8 mouse cellular contexts compared by ENCODE assay signal in genomic region chrX:143996716-143997115, GRCm38 (mm10).
DNase-seq lines count a peak whose midpoint lies in the region; ATAC-seq and TF ChIP-seq lines count a peak whose summit lies in the region.

No protein-coding gene starts in this region.

- H3K9me3 ChIP-seq in forebrain, embryonic 10.5 days: no peaks in the 10 kb centered on the region
- no peaks in the 10 kb centered on the region for H3K9me3 ChIP-seq in hindbrain, embryonic 12.5 days (replicated peaks)
- no peaks in the 10 kb centered on the region for H3K9me3 ChIP-seq in neural tube, embryonic 13.5 days

- no peak overlapping the region for H3K4me3 ChIP-seq in forebrain, embryonic 10.5 days
- no peak overlapping the region for H3K4me3 ChIP-seq in hindbrain, embryonic 12.5 days
- H3K4me3 ChIP-seq in neural tube, embryonic 13.5 days: no peak overlapping the region

- H3K27ac ChIP-seq in forebrain, embryonic 10.5 days: no peak overlapping the region
- H3K27ac ChIP-seq in hindbrain, embryonic 12.5 days: no peak overlapping the region
- H3K27ac ChIP-seq in neural tube, embryonic 13.5 days (replicated peaks): no peak overlapping the region

- TF ChIP-seq CTCF in Patski (IDR thresholded peaks at IDR 0.05): peak; percentile 46

- no peaks in the 10 kb centered on the region for H3K36me3 ChIP-seq in forebrain, embryonic 10.5 days (replicated peaks)
- H3K36me3 ChIP-seq in hindbrain, embryonic 12.5 days: no peaks in the 10 kb centered on the region
- H3K36me3 ChIP-seq in neural tube, embryonic 13.5 days: no peaks in the 10 kb centered on the region

- in situ Hi-C loops in Patski (cut with MboI; ENCODE audit: low pct_unique_long_range_greater_than_20kb): loop anchor here (5.0 to 25.0 kb wide), 2 partner anchors 254 to 534 kb away; no protein-coding TSS in a partner anchor

- H3K9ac ChIP-seq in hindbrain, embryonic 12.5 days: no peak overlapping the region
- H3K9ac ChIP-seq in neural tube, embryonic 13.5 days: no peak overlapping the region

- peak; percentile 20 for DNase-seq in adrenal gland, postnatal 14 days
- no peak for DNase-seq in adrenal gland, postnatal 25 days
- DNase-seq in Patski (ENCODE audit: low read depth, low spot score): no peak
- DNase-seq in forebrain, embryonic 10.5 days (ENCODE audit: extremely low spot score, low spot score): peak; percentile 15
- peak; percentile 6 to 51 for DNase-seq in layer of hippocampus, postnatal 25 days (ENCODE audit: extremely low spot score in 1 of 2, low spot score in 1 of 2)
- no peak for DNase-seq in urinary bladder, postnatal 10 days (ENCODE audit: low spot score)

- H3K4me2 ChIP-seq in hindbrain, embryonic 12.5 days (replicated peaks): 0 out of 2 replicates have a peak overlapping the region, but pooled peaks have one; percentile 26
- peak overlapping the region; percentile 24; the same call in 1 of the 2 replicates for H3K4me2 ChIP-seq in neural tube, embryonic 13.5 days

- no peak for ATAC-seq in Patski
- no peak for ATAC-seq in hindbrain, embryonic 12.5 days (ENCODE audit: low FRiP score)
- ATAC-seq in neural tube, embryonic 13.5 days (ENCODE audit: low read depth): no peak

- 38% methylated on average over 4 of the region's 4 CpGs for WGBS in forebrain, embryonic 10.5 days
- 25% methylated on average over 4 of the region's 4 CpGs for WGBS in hindbrain, embryonic 12.5 days
- 37% methylated on average over 4 of the region's 4 CpGs for WGBS in neural tube, embryonic 13.5 days

- POLR2A ChIA-PET in Patski (lab: Charles Lee): interaction anchor here (0.7 kb wide), 1 partner anchor 241 kb away, joined by 3 read pairs; no protein-coding TSS in a partner anchor

- H3K4me1 ChIP-seq in forebrain, embryonic 10.5 days: no peaks in the 10 kb centered on the region
- no peaks in the 10 kb centered on the region for H3K4me1 ChIP-seq in hindbrain, embryonic 12.5 days
- H3K4me1 ChIP-seq in neural tube, embryonic 13.5 days (replicated peaks): no peaks in the 10 kb centered on the region

- H3K27me3 ChIP-seq in Patski: peaks cover 10% of the 10 kb centered on the region
- peaks cover 12% of the 10 kb centered on the region; the same call in 1 of the 2 replicates for H3K27me3 ChIP-seq in forebrain, embryonic 10.5 days (ENCODE audit: poor library complexity, severe bottlenecking)
- no peaks in the 10 kb centered on the region for H3K27me3 ChIP-seq in hindbrain, embryonic 12.5 days
- H3K27me3 ChIP-seq in neural tube, embryonic 13.5 days: no peaks in the 10 kb centered on the region

- CTCF ChIA-PET in Patski (lab: Charles Lee): interaction anchor here (2.4 kb wide), 1 partner anchor 260 kb away, joined by 8 read pairs; no protein-coding TSS in a partner anchor

Comparison
In these comparisons a context has a peak if more than half of its experiments do, and no peak if none do; other contexts are left out.
1. DNase-seq: peak in adrenal gland, postnatal 14 days (single experiment), forebrain, embryonic 10.5 days (single experiment) and layer of hippocampus, postnatal 25 days (2 of 2); none in adrenal gland, postnatal 25 days (single experiment), Patski (single experiment) and urinary bladder, postnatal 10 days (single experiment).